Mouse (Mus musculus): ENCODE measurements around the gene Syt1. TPM values are rescaled to one million over a fixed set of nuclear protein-coding genes. Genes with fewer than 3 reads are reported as not detected.

The Syt1 gene
- polyA plus RNA-seq, 1 experiment from 2014 or later, result 0.29 TPM

- Histone ChIP-seq H3K9ac (no peak overlapping the region), H3K4me3 (no peak overlapping the region), H3K27ac (no peak overlapping the region), H3K9me3 (replicated peaks) (no peaks in the 10 kb centered on the region), H3K4me1 (peaks cover 29% of the 10 kb centered on the region), H3K27me3 (replicated peaks) (no peaks in the 10 kb centered on the region), H3K36me3 (no peaks in the 10 kb centered on the region), H3K4me2 (no peak overlapping the region)
- 74% methylated on average over 4 of the region's 4 CpGs for WGBS (ENCODE audit: insufficient replicate concordance)
- no peak for ATAC-seq
Observed at GRCm38 (mm10) chr10:108450401-108450800, 560.4 kb downstream of the Syt1 start.

DNA sequence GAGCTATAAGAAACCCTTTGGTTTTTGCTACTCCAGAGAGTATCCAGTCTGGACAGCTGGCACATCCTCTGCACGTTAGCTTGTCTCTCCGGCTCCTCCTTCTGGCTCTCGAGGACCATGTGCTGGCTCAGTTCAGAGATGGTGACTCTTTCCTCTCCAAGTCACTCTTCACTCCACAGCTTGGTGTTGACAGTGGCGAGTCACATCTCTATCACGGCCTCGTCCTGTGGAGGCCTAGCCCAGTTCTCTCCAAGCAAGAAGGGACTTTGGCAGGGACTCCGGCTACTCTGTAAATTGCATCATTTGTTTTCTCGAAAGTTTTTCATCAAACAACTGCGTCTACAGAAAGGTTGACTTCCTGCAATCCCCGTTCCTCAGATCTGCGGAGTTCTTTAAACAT lies 562.4 kb downstream of the Syt1 start:
- Histone ChIP-seq H3K4me3 (no peak overlapping the region), H3K9me3 (replicated peaks) (no peaks in the 10 kb centered on the region), H3K36me3 (no peaks in the 10 kb centered on the region), H3K9ac (no peak overlapping the region), H3K4me2 (no peak overlapping the region), H3K27me3 (replicated peaks) (no peaks in the 10 kb centered on the region), H3K27ac (no peak overlapping the region), H3K4me1 (peaks cover 17% of the 10 kb centered on the region)
- 68% methylated on average over 11 of the region's 11 CpGs for WGBS (ENCODE audit: insufficient replicate concordance)
- ATAC-seq, result no peak

Measured in liver, embryonic 12.5 days (tissue).